In the genomic region with DNA sequence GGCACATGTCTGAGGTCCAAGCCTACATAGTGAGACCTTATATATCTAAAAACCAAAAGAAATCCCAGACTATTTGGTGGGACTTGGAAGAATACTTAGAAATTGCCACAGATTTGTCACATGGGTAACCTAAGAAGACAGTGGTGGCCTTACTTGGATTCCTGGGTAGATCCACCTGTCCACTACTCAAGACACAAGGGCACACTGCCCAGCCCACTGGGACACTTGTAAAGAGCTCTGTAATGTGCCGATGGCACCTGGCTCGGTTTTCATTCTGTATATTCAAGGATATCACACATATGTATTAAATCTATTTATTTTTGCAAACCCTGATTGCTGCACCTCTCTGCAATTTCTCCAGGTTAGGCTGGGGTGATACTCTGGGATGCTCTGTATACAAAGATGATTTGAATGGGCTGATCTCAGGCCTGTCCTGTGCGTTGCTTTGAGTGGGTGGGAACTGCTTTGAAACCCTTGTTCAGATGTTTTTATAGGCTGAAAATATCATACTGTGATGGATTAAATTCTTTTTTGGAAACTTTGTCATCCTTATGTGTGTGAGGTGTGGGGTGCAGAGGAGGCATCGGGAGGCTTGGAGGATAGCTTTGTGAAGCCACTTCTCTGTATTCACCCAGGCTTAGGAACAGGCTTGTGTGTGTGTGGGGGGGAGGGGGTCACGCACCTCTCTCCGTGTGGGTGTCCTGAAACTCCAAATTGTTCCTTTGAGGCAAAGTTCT, we compare ENCODE assay signal across 28 mouse cellular contexts. TPM values are rescaled to one million over a fixed set of nuclear protein-coding genes. Genes with fewer than 3 reads are reported as not detected.
DNase-seq lines count a peak whose midpoint lies in the region; ATAC-seq and TF ChIP-seq lines count a peak whose summit lies in the region.
"Had no signal": no experiment of that assay in that cellular context is flagged by ENCODE, and none has a peak within 500 bp of the region (broad histone marks: within the 10 kb centered on the region; RNA-seq: fewer than 3 reads in every experiment).

No protein-coding gene starts in this region.

- H3K4me3 ChIP-seq in heart, embryonic 12.5 days: no peak overlapping the region
- no peak overlapping the region for H3K4me3 ChIP-seq in lung, embryonic 15.5 days
- H3K4me3 ChIP-seq in lung, postnatal 0 days (ENCODE audit: low read depth, low read length): no peak overlapping the region
- H3K4me3 ChIP-seq: erythroblast, embryonic 14.5 days; hindbrain, embryonic 13.5 days; layer of hippocampus, adult 2 months; left cerebral cortex, adult 2 months; liver, embryonic 15.5 days had no signal

- H3K4me1 ChIP-seq in heart, embryonic 12.5 days (replicated peaks): peaks cover 62% of the 10 kb centered on the region
- peaks cover 44% of the 10 kb centered on the region for H3K4me1 ChIP-seq in lung, embryonic 15.5 days
- H3K4me1 ChIP-seq in lung, postnatal 0 days (ENCODE audit: insufficient read depth, low read depth, low read length): peaks cover 15% of the 10 kb centered on the region; the same call in 1 of the 2 replicates

- H3K9me3 ChIP-seq in heart, embryonic 12.5 days (replicated peaks): no peaks in the 10 kb centered on the region
- no peaks in the 10 kb centered on the region for H3K9me3 ChIP-seq in lung, embryonic 15.5 days
- H3K9me3 ChIP-seq in lung, postnatal 0 days (ENCODE audit: low read length): no peaks in the 10 kb centered on the region
- H3K9me3 ChIP-seq: hindbrain, embryonic 13.5 days; liver, embryonic 15.5 days had no signal

- 91% methylated on average over 6 of the region's 6 CpGs for WGBS in heart, embryonic 12.5 days
- WGBS in lung, embryonic 15.5 days: 78% methylated on average over 6 of the region's 6 CpGs
- WGBS in lung, postnatal 0 days: 65% methylated on average over 6 of the region's 6 CpGs

- H3K27me3 ChIP-seq in heart, embryonic 12.5 days (replicated peaks): no peaks in the 10 kb centered on the region
- no peaks in the 10 kb centered on the region for H3K27me3 ChIP-seq in lung, embryonic 15.5 days
- H3K27me3 ChIP-seq in lung, postnatal 0 days (replicated peaks; ENCODE audit: insufficient read depth, low read length): no peaks in the 10 kb centered on the region
- H3K27me3 ChIP-seq: hindbrain, embryonic 13.5 days; liver, embryonic 15.5 days had no signal

- no peak for TF ChIP-seq CTCF in lung, postnatal 0 days (IDR thresholded peaks at IDR 0.05)

- H3K27ac ChIP-seq in heart, embryonic 12.5 days (ENCODE audit: poor library complexity, severe bottlenecking): peak overlapping the region; percentile 87; the same call in 1 of the 2 replicates
- H3K27ac ChIP-seq in lung, embryonic 15.5 days: peak overlapping the region; percentile 62
- H3K27ac ChIP-seq in lung, postnatal 0 days (ENCODE audit: low read length): no peak overlapping the region
- H3K27ac ChIP-seq: layer of hippocampus, adult 2 months; liver, embryonic 15.5 days had no signal

- H3K9ac ChIP-seq in heart, embryonic 12.5 days: no peak overlapping the region
- H3K9ac ChIP-seq in lung, embryonic 15.5 days: no peak overlapping the region
- H3K9ac ChIP-seq in lung, postnatal 0 days (replicated peaks; ENCODE audit: low read depth): no peak overlapping the region
- H3K9ac ChIP-seq: hindbrain, embryonic 13.5 days; liver, embryonic 15.5 days had no signal

- H3K4me2 ChIP-seq in heart, embryonic 12.5 days: no peak overlapping the region
- no peak overlapping the region for H3K4me2 ChIP-seq in lung, embryonic 15.5 days
- H3K4me2 ChIP-seq in lung, postnatal 0 days (replicated peaks; ENCODE audit: low read depth, low read length): no peak overlapping the region
- H3K4me2 ChIP-seq: hindbrain, embryonic 13.5 days; liver, embryonic 15.5 days; midbrain, embryonic 11.5 days had no signal

- TF ChIP-seq EP300 in lung, postnatal 0 days (IDR thresholded peaks at IDR 0.05): no peak

- peak; percentile 75 for DNase-seq in cerebellum, adult 9-10 months
- DNase-seq in cerebellum, adult 11 months: no peak
- DNase-seq in heart, postnatal 36 days: no peak
- DNase-seq in lung, postnatal 0 days (ENCODE audit: low spot score): no peak
- DNase-seq in telencephalon, adult 2 months (ENCODE audit: low read depth, low spot score): peak; percentile 58
- no peak for DNase-seq in left cerebral cortex, postnatal 4 days
- DNase-seq: adrenal gland, postnatal 14 days; embryo, embryonic 11 days; gastrocnemius, postnatal 10 days; heart, postnatal 4 days; kidney, adult 18-20 months; kidney, postnatal 36 days; lung, postnatal 14 days; right cerebral cortex, adult 18-20 months; spleen, adult 18-20 months; thymus, adult 18-20 months; thymus, postnatal 25 days had no signal

- intact Hi-C loops in heart, postnatal 36 days (cut with DNase I): loop anchor here (5.0 kb wide), 2 partner anchors 47 to 147 kb away; no protein-coding TSS in a partner anchor
- intact Hi-C loops in left cerebral cortex, postnatal 4 days (cut with DNase I): no loop called here

- H3K36me3 ChIP-seq in heart, embryonic 12.5 days: peaks cover 49% of the 10 kb centered on the region
- peaks cover 49% of the 10 kb centered on the region for H3K36me3 ChIP-seq in lung, embryonic 15.5 days
- peaks cover 23% of the 10 kb centered on the region; the same call in 1 of the 2 replicates for H3K36me3 ChIP-seq in lung, postnatal 0 days (ENCODE audit: insufficient read depth, low read length)

- ATAC-seq in heart, embryonic 12.5 days (ENCODE audit: insufficient number of reproducible peaks, low FRiP score): no peak
- ATAC-seq in lung, embryonic 15.5 days (ENCODE audit: borderline replicate concordance, extremely low read depth, low FRiP score, low TSS enrichment): no peak
- no peak for ATAC-seq in lung, postnatal 0 days
- ATAC-seq: forebrain, embryonic 16.5 days; inflammation-experienced regulatory T-cells, adult 6 months; midbrain, embryonic 16.5 days had no signal

RNA-seq across cellular contexts. Expression of a gene that starts 10.6 kb away (rescaled TPM):
- polyA plus RNA-seq in heart, embryonic 12.5 days (2016; fragmentation: Nextera tagmentation; extraction: Ambion mirVana): 84.5 and 86.8 TPM in 2 replicates
- 1 to 10 TPM; 4.4 to 4.6 TPM for total RNA-seq in heart, postnatal 36 days (2021)
- 154 TPM in 2 replicates for polyA plus RNA-seq in lung, embryonic 15.5 days (2015; fragmentation: Nextera tagmentation; extraction: Ambion mirVana)
- polyA plus RNA-seq in lung, postnatal 0 days (2015; fragmentation: Nextera tagmentation; extraction: Ambion mirVana): 13.4 and 15.7 TPM in 2 replicates
- 1 to 10 TPM; 4.9 to 5.9 TPM for total RNA-seq in left cerebral cortex, postnatal 4 days (2021)

RNA-seq across cellular contexts. Expression of a gene that starts 26.3 kb away (rescaled TPM):
- polyA plus RNA-seq in heart, embryonic 12.5 days (2016; fragmentation: Nextera tagmentation; extraction: Ambion mirVana): 26.0 and 30.8 TPM in 2 replicates
- 1 to 10 TPM; 2.2 to 3.4 TPM for total RNA-seq in heart, postnatal 36 days (2021)
- polyA plus RNA-seq in lung, embryonic 15.5 days (2015; fragmentation: Nextera tagmentation; extraction: Ambion mirVana): 38.9 and 39.5 TPM in 2 replicates
- polyA plus RNA-seq in lung, postnatal 0 days (2015; fragmentation: Nextera tagmentation; extraction: Ambion mirVana): 52.2 and 56.8 TPM in 2 replicates
- total RNA-seq in left cerebral cortex, postnatal 4 days (2021): 10 to 100 TPM; 25.2 to 32.4 TPM

RNA-seq across cellular contexts. Expression of a gene that starts 49.0 kb away (rescaled TPM):
- polyA plus RNA-seq in heart, embryonic 12.5 days (2016; fragmentation: Nextera tagmentation; extraction: Ambion mirVana): 18.9 and 19.9 TPM in 2 replicates
- 10 to 100 TPM; 50.5 to 54.2 TPM for total RNA-seq in heart, postnatal 36 days (2021)
- polyA plus RNA-seq in lung, embryonic 15.5 days (2015; fragmentation: Nextera tagmentation; extraction: Ambion mirVana): 27.7 and 30.0 TPM in 2 replicates
- polyA plus RNA-seq in lung, postnatal 0 days (2015; fragmentation: Nextera tagmentation; extraction: Ambion mirVana): 23.3 and 24.0 TPM in 2 replicates
- 1 to 10 TPM; 8.7 to 9.7 TPM for total RNA-seq in left cerebral cortex, postnatal 4 days (2021)
- polyA plus RNA-seq: inflammation-experienced regulatory T-cells, adult 6 months had no signal

Comparison
In these comparisons a context has a peak if more than half of its experiments do, and no peak if none do; other contexts are left out.
1. DNase-seq: peak in cerebellum, adult 9-10 months (single experiment) and telencephalon, adult 2 months (single experiment); none in cerebellum, adult 11 months (single experiment), heart, postnatal 36 days (0 of 2), lung, postnatal 0 days (single experiment) and left cerebral cortex, postnatal 4 days (single experiment).